Mouse (Mus musculus): Measurements from ENCODE around the gene Slc16a13. TPM values are rescaled to one million over a fixed set of nuclear protein-coding genes. Genes with fewer than 3 reads are reported as not detected.
A peak's percentile ranks its signal among the peaks of the same experiment; 100 is the strongest.

Gene Slc16a13
- polyA plus RNA-seq, 1 experiment from 2014 or later: 16.1 TPM

DNA sequence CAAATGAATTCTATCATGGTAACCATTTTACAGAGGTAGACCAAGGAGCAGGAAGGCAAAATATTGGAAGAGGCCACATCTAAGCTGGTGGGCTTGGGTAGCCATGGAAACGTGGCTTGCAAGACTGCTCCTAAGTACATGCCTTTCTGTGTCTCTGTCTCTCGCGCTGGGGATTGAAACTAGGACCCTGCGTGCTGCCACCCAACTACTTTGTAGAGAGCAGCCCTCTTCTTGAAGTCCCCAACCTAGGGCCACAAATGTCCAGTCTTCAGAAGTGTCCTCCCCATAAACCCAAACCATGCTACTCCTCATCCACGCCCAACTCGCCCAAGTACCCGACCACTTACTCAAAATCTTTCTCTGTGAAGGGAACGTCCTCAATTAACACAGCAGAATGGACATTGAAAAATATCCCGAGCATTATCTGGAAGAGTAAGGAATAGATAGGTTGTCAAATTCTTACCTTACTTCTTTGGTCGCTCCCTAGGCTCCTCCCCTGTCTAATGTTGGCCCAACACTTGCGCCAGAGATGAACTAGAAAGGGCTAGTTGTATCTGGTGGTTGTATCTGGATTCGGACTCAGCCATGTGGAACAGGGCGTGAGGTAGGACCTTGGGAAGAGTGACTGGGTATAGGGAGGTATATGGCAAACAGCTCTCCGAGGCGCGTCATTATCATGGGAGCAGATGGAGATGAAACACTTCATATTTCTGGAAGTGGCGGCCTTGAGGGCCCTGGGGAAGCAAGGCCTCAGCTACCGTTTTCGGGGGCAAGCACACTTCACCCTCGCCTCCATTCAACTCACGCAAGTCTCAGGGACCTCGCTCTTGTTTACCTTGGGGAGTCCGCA lies 18.0 kb upstream of the Slc16a13 start:
- Histone ChIP-seq H3K4me3 (peak overlapping the region; percentile 94), H3K9me3 (no peaks in the 10 kb centered on the region), H3K4me1 (peaks cover 54% of the 10 kb centered on the region), H3K27ac (peak overlapping the region; percentile 94), H3K27me3 (ENCODE audit: poor library complexity, severe bottlenecking) (no peaks in the 10 kb centered on the region), H3K36me3 (replicated peaks) (peaks cover 24% of the 10 kb centered on the region)
- 16% methylated on average over 23 of the region's 23 CpGs for WGBS
- no peak for DNase-seq (ENCODE audit: extremely low spot score, low spot score)

DNA sequence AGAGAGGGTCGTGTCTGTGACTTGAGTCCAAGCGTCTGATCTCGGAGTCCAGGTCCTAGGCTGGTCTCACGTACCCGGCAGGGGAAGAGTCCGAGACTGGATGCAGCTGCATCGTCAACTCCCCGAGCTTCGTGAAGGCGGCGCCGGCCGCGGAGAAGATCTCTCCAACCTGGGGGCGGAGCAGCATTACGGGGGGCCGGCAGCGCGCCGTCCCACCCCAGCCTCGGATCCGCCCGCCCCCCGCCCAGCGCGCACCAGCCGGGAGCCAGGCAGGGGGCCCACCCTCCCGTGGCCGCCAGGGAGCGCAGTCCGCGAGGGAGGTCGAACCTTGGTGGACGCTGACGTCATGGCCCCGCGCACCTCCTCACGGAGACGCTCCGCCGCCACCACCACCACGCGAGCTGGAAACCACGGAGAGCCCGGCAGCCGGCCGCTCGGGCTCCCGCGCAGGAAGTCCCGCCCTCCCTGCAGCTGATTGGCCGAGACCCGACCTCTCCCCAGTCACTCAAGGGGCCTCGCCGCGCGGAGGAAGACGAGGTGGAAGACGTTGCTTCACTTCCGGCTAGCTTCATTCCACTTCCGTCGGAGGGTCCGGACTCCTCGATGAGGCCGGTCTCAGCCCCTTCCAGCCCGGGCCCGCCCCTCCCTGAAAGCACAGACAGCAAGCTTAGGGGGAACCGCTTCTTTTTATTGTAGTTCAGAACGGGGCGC lies 16.7 kb upstream of the Slc16a13 start, which contains the start of gene 0610010K14Rik:
Gene 0610010K14Rik, minus strand, starts transcription at position 458 of the 711 bp plus-strand sequence.
- Histone ChIP-seq H3K4me1 (peaks cover 66% of the 10 kb centered on the region), H3K36me3 (replicated peaks) (peaks cover 25% of the 10 kb centered on the region), H3K4me3 (peak within 1 kb of the TSS; percentile 94), H3K9me3 (no peaks in the 10 kb centered on the region), H3K27ac (peak within 1 kb of the TSS; percentile 94), H3K27me3 (ENCODE audit: poor library complexity, severe bottlenecking) (no peaks in the 10 kb centered on the region)
- whole genome bisulfite sequencing: under 1% methylated on average over 70 of the region's 70 CpGs
- peak; percentile 97 for DNase-seq (ENCODE audit: extremely low spot score, low spot score)

DNA sequence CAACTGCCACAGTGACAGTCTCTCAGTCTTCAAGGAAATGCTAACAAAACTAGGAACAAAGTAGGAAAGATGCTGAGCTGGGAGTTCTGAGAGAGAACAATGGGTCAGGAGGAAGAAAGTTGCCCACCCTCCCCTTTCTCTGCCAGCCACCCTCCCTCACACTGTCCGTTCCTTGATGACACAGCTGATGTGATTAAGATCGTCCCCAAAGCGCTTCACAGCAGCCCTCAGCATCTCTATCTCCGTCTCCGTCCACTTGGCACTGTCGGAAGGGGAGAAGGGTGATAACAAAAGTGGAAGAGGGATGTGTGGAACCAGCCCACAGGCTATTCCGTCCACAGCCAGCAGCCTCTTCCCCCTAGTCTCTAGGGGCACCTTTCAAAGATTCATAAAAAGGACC lies 15.9 kb upstream of the Slc16a13 start:
- DNase-seq (ENCODE audit: extremely low spot score, low spot score): no peak
- peaks cover 73% of the 10 kb centered on the region for H3K4me1 ChIP-seq
- H3K4me3 ChIP-seq: peak overlapping the region; percentile 94
- H3K9me3 ChIP-seq: no peaks in the 10 kb centered on the region
- peaks cover 25% of the 10 kb centered on the region for H3K36me3 ChIP-seq (replicated peaks)
- peaks cover 5% of the 10 kb centered on the region for H3K27me3 ChIP-seq (ENCODE audit: poor library complexity, severe bottlenecking)
- peak overlapping the region; percentile 94 for H3K27ac ChIP-seq
- 62% methylated on average over 7 of the region's 7 CpGs for WGBS

DNA sequence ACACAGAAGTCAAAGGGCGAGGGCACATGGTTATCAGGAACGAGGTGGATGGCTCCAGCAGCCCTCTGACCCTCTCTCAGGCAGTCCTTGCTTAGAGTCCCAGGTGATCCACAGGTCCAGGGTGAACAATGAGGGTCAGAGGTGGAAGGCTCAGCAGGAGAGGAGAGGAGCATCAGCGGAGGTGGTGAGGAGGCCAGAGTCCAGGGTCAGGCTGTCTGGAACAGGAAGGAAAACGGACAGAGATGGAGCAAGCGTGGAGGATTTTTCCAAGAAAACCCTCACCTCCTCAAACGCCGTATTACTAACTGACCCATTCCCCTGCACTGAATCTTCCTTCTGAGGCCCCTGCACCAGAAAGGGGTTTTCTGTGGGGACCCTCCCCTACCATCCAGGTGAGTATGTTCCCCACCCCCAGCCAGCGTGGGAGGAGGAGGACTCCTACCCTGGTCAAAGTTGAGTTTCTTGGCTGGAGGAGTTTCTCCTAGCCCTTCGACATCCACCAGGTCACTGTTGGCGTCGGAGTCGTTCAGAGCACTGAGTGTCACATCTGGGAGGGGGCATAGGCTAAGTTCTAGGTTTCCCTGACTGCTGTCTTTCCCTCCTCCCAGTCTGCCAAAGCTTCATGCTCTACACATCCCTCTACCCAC lies 14.5 kb upstream of the Slc16a13 start:
- DNase-seq (ENCODE audit: extremely low spot score, low spot score): no peak
- Histone ChIP-seq H3K4me1 (peaks cover 72% of the 10 kb centered on the region), H3K27ac (no peak overlapping the region), H3K27me3 (ENCODE audit: poor library complexity, severe bottlenecking) (peaks cover 18% of the 10 kb centered on the region), H3K36me3 (replicated peaks) (peaks cover 25% of the 10 kb centered on the region), H3K4me3 (peak overlapping the region; percentile 7; the same call in 1 of the 2 replicates), H3K9me3 (no peaks in the 10 kb centered on the region)
- 93% methylated on average over 12 of the region's 12 CpGs for WGBS

DNA sequence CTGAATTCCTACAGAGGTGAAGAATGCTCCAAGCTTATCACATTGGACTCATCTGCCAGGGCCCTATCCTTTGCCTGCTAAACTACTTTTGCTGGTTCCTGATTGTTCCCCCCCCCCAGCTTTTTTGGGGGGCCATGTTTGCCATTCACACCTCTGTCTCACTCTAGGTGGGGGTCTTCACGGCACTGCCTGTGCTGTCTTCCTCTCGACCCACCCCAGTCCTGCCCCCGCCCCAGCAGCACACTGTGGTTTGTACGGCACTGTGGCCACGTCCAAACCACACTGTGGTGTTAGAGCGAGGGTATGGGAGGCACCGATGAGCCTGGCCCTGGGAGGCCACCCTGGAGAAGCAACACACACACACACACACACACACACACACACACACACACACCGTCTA lies 13.6 kb upstream of the Slc16a13 start:
- DNase-seq (ENCODE audit: extremely low spot score, low spot score): no peak
- Histone ChIP-seq H3K4me1 (peaks cover 76% of the 10 kb centered on the region), H3K36me3 (replicated peaks) (peaks cover 25% of the 10 kb centered on the region), H3K4me3 (no peak overlapping the region; the same call in 1 of the 2 replicates), H3K9me3 (no peaks in the 10 kb centered on the region), H3K27me3 (ENCODE audit: poor library complexity, severe bottlenecking) (peaks cover 27% of the 10 kb centered on the region), H3K27ac (no peak overlapping the region)
- WGBS: 89% methylated on average over 8 of the region's 8 CpGs

DNA sequence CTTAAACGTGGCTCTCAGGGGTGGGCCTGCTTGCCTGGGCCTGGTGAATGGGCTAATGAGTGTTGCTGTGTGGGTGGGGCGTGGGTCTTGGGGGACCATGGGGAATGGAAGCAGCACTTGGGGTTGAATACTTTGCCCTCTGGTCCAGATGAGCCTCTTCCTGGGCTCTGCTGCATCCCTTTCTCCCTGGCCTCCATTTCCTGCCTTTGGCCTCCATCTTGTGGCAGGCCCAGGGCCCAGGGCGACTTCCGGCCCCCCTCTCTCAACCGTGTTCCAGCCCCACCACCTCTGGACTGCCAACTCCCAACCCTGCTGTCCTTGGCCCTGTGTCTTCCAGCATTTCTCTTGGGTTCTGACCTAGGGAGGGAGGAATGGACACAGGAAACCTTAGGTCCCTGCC lies 13.2 kb upstream of the Slc16a13 start:
- Histone ChIP-seq H3K4me1 (peaks cover 76% of the 10 kb centered on the region), H3K36me3 (replicated peaks) (peaks cover 25% of the 10 kb centered on the region), H3K27me3 (ENCODE audit: poor library complexity, severe bottlenecking) (peaks cover 31% of the 10 kb centered on the region), H3K27ac (peak overlapping the region; percentile 58), H3K9me3 (no peaks in the 10 kb centered on the region), H3K4me3 (no peak overlapping the region)
- 61% methylated on average over 5 of the region's 5 CpGs for WGBS
- no peak for DNase-seq (ENCODE audit: extremely low spot score, low spot score)

DNA sequence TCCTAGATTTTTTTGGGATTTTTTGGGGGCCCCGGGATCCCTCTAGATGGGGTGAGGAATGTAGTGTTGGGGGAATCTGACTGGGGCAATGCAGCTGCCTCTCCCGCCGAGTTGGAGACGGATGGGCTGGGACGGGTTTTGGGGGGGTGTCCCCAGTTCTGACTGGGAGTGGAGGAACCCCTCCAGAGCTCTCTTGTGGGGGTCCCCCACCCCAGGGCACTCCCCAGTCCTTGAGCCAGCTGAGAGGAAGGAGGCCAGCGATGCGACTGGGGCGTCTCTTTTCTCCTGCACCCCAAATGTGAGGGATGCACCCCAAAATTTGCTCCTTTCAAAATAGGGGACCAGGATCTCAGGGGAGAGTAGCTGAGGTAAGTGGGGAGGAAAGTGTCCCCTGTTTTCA lies 12.2 kb upstream of the Slc16a13 start:
- Histone ChIP-seq H3K27me3 (ENCODE audit: poor library complexity, severe bottlenecking) (peaks cover 42% of the 10 kb centered on the region), H3K27ac (peak overlapping the region; percentile 87), H3K9me3 (no peaks in the 10 kb centered on the region), H3K4me3 (peak overlapping the region; percentile 50), H3K36me3 (replicated peaks) (peaks cover 25% of the 10 kb centered on the region), H3K4me1 (peaks cover 73% of the 10 kb centered on the region)
- 47% methylated on average over 8 of the region's 8 CpGs for WGBS
- DNase-seq (ENCODE audit: extremely low spot score, low spot score): no peak

DNA sequence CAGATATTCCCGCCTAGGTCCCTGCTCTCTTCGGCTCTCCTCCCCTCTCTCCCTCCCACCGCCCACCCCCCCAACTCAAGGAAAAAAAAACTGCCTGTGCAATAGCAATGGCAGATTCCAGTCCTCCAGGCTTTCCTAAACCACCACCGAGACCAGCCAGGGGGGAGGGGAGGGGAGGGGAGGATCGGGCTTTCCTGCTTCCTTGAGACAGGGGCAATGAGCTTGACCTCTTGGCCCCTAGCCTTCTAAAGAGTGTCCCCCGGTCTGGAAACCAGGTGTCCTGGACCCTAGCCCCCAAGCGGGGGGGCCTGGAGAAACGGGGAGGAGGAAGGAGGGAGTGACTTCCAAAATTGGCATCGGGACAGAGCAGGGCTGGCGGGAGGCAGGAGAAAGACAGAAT lies 11.7 kb upstream of the Slc16a13 start:
- peaks cover 75% of the 10 kb centered on the region for H3K4me1 ChIP-seq
- H3K4me3 ChIP-seq: peak overlapping the region; percentile 50
- 8% methylated on average over 9 of the region's 10 CpGs for WGBS
- peaks cover 46% of the 10 kb centered on the region for H3K27me3 ChIP-seq (ENCODE audit: poor library complexity, severe bottlenecking)
- peak overlapping the region; percentile 87 for H3K27ac ChIP-seq
- H3K36me3 ChIP-seq (replicated peaks): peaks cover 25% of the 10 kb centered on the region
- no peaks in the 10 kb centered on the region for H3K9me3 ChIP-seq
- no peak for DNase-seq (ENCODE audit: extremely low spot score, low spot score)

DNA sequence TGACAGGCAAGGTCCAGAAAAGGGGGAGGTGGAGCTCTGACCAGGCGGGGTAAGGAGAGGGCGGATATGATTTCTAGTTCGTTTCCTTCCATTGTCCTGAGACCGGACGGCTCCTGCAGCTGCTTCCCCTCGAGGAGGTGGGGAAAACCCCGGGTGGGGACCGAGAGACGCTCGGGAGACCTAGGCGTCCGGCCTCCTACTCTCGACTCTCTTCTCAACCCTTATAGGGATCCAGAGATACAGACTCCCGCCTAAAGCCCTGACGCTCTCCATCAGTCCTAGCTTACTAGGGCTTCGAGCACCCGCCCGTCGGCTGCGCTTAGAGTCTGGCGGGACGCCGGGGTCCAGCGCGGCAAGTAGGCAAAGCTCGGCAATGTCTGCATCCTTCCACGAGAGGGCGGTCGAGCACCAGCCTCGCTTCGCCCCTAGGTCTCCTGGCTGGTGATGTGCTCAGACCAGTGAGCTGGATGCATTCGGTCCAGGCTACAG lies 9.4 kb upstream of the Slc16a13 start:
- 2% methylated on average over 32 of the region's 32 CpGs for WGBS
- Histone ChIP-seq H3K4me1 (peaks cover 76% of the 10 kb centered on the region), H3K9me3 (no peaks in the 10 kb centered on the region), H3K4me3 (peak overlapping the region; percentile 39), H3K27ac (peak overlapping the region; percentile 74), H3K27me3 (ENCODE audit: poor library complexity, severe bottlenecking) (peaks cover 69% of the 10 kb centered on the region), H3K36me3 (replicated peaks) (peaks cover 15% of the 10 kb centered on the region)
- DNase-seq (ENCODE audit: extremely low spot score, low spot score): peak; percentile 86

DNA sequence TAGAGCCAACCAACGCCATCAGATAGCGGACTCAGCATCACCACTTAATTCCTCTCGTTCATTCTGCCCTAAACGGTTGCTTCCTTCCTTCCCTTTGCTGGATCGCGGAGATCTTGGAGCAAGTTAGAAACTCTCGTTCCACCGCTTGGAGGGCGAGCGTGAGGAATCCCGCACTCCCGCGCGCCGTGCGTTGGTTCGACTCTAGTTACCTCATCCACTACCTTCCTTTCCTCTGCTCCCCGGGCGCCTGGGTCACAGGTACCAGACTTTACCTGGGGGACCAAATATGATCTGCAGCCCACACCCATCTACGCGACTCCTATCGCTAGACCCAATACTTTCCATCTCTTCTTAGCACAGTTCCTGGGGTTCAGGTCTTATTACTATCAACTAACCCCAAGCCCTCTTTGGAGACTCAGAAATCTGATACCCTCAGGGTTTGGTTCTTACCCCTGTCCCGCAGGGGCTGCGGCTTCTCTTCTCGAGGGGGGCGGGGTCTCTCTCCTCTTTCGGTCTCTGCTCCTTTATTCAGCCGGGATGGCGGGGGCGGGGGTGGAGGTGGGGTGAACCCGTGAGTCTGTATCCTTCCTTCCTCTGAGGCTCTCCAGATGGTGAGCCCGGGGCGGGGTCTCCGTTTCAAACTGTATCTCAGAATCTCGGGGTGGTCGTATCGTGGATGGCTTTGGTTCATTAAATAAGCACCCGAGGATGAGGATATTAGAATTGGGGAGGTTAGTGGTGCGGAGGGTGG lies 8.6 kb upstream of the Slc16a13 start, which contains the start of gene Bcl6b:
Gene Bcl6b, minus strand, starts transcription at position 539 of the 751 bp plus-strand sequence.
- Histone ChIP-seq H3K27me3 (ENCODE audit: poor library complexity, severe bottlenecking) (peaks cover 77% of the 10 kb centered on the region), H3K27ac (peak within 1 kb of the TSS; percentile 74), H3K9me3 (no peaks in the 10 kb centered on the region), H3K4me1 (peaks cover 73% of the 10 kb centered on the region), H3K36me3 (replicated peaks) (peaks cover 6% of the 10 kb centered on the region), H3K4me3 (peak within 1 kb of the TSS; percentile 39)
- 3% methylated on average over 39 of the region's 39 CpGs for WGBS
- DNase-seq (ENCODE audit: extremely low spot score, low spot score): no peak

DNA sequence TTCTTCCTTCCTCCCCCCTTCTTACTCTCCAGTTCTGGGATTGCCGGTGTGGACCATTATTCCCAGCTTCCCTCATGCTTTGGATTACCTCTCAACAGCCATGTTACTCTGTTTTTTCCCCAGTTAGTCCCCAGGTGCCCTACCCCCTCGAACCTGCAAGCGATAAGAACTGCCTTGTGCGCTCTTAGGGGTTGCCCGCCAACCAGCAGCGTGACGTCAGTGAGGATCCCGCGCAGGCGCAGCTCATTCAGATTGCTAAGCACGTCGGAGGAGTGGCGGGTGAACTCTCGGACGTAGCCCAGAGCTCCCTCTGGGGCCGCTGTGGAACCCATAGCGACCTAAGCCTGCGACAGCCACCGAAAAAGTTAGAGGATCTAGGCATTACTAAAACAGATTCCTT lies 8.0 kb upstream of the Slc16a13 start:
- H3K27ac ChIP-seq: peak overlapping the region; percentile 74
- H3K27me3 ChIP-seq (ENCODE audit: poor library complexity, severe bottlenecking): peaks cover 83% of the 10 kb centered on the region
- H3K4me1 ChIP-seq: peaks cover 67% of the 10 kb centered on the region
- peaks cover under 1% of the 10 kb centered on the region; the same call in 1 of the 2 replicates for H3K36me3 ChIP-seq (replicated peaks)
- H3K4me3 ChIP-seq: peak overlapping the region; percentile 39
- H3K9me3 ChIP-seq: no peaks in the 10 kb centered on the region
- DNase-seq (ENCODE audit: extremely low spot score, low spot score): peak; percentile 81
- under 1% methylated on average over 19 of the region's 19 CpGs for WGBS

Data from forebrain, embryonic 10.5 days (tissue).